Mouse (Mus musculus) myocyte (in vitro differentiated cells): ENCODE results near the gene Traf3.

ENCODE experiments used
- CEBPB ChIP-seq: IDR thresholded peaks from 2 replicates; pipeline ENCODE4 v1.6.1; 2011; ENCODE audit warnings: mild to moderate bottlenecking, moderate library complexity; ENCODE audit not compliant: poor library complexity, insufficient read depth, severe bottlenecking
- E2F4 ChIP-seq: IDR thresholded peaks from one replicate; pipeline ENCODE4 v1.6.1; 2011; ENCODE audit warnings: mild to moderate bottlenecking, control low read depth, moderate library complexity; ENCODE audit not compliant: insufficient read depth
- MAX ChIP-seq: IDR thresholded peaks from one replicate; pipeline ENCODE4 v1.6.1; 2011; ENCODE audit warnings: low read depth, mild to moderate bottlenecking, control low read depth
- MYOD1 ChIP-seq, 3 experiments: IDR thresholded peaks; one replicate each; pipeline ENCODE4 v1.6.1; 2011; ENCODE audit warnings: control low read depth in 2 of 3, low read depth in 2 of 3, mild to moderate bottlenecking in 2 of 3, moderate library complexity in 1 of 3; ENCODE audit not compliant: insufficient read length in 2 of 3, control insufficient read depth in 1 of 3
- MYOG ChIP-seq, 3 experiments: IDR thresholded peaks; one replicate each; pipeline ENCODE4 v1.6.1; 2011; ENCODE audit warnings: control low read depth in 2 of 3, low read depth in 2 of 3, mild to moderate bottlenecking in 2 of 3; ENCODE audit not compliant: insufficient read length in 2 of 3, control insufficient read depth in 1 of 3, insufficient read depth in 1 of 3
- POLR2A ChIP-seq: IDR thresholded peaks from one replicate; pipeline ENCODE4 v1.6.1; 2011; ENCODE audit warnings: low read depth, mild to moderate bottlenecking, control low read depth, moderate library complexity; ENCODE audit not compliant: insufficient read length
- POLR2AphosphoS2 ChIP-seq: IDR thresholded peaks from one replicate; pipeline ENCODE4 v1.6.1; 2011; ENCODE audit warnings: low read depth, control low read depth; ENCODE audit not compliant: insufficient read length
- REST ChIP-seq: IDR thresholded peaks from one replicate; pipeline ENCODE4 v1.6.1; 2011; ENCODE audit warnings: mild to moderate bottlenecking, control low read depth, moderate library complexity; ENCODE audit not compliant: insufficient read depth, insufficient read length
- SRF ChIP-seq: IDR thresholded peaks from one replicate; pipeline ENCODE4 v1.6.1; 2011; ENCODE audit warnings: low read depth; ENCODE audit not compliant: control insufficient read depth, insufficient read length
- TCF12 ChIP-seq: IDR thresholded peaks from one replicate; pipeline ENCODE4 v1.6.1; 2011; ENCODE audit warnings: mild to moderate bottlenecking, control low read depth; ENCODE audit not compliant: poor library complexity, insufficient read depth, severe bottlenecking
- TCF3 ChIP-seq: IDR thresholded peaks from one replicate; pipeline ENCODE4 v1.6.1; 2011; ENCODE audit warnings: low read depth, control low read depth; ENCODE audit not compliant: insufficient read length
- USF1 ChIP-seq: IDR thresholded peaks from one replicate; pipeline ENCODE4 v1.6.1; 2011; ENCODE audit warnings: low read depth, mild to moderate bottlenecking, control low read depth, moderate library complexity

DNA sequence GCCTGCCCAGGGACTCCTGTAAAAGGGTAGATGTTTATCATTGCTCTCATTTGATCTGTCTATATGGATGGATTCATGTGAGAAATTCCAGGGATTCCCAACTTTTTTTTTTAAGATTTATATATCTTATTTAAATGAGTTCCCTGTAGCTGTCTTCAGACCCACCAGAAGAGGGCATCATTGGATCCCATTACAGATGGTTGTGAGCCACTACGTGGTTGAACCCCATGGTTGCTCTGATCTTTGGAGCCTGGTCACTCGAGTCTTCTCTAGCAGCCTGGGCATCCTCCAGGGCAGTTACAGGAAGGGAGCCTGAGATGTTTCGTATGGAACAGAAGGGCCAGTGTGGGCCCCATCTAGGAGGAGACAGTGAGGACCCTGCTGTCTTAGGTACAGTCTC, 82.9 kb downstream of the Traf3 start:
- TF ChIP-seq MYOG (IDR thresholded peaks at IDR 0.05; ENCODE audit: control insufficient read depth in 1 of 3, insufficient read depth in 1 of 3, insufficient read length in 2 of 3, low read depth in 2 of 3) (no peak), CEBPB (no peak), POLR2A (no peak), E2F4 (no peak), USF1 (no peak), TCF12 (no peak), MAX (no peak), MYOD1 (IDR thresholded peaks at IDR 0.05; ENCODE audit: control insufficient read depth in 1 of 3, insufficient read length in 2 of 3, low read depth in 2 of 3) (no peak), TCF3 (no peak), POLR2AphosphoS2 (no peak), SRF (no peak), REST (no peak)
